Mouse (Mus musculus) E14TG2a.4 (cell line): ENCODE data around the gene Gm10306.

Source experiments
- H3K27me3 ChIP-seq: 2 replicates; pipeline ENCODE4 v1.6.1; 2014; ENCODE audit warnings: low read length, control low read depth; ENCODE audit not compliant: insufficient read depth
- H3K36me3 ChIP-seq: 2 replicates; pipeline ENCODE4 v1.6.1; 2014; ENCODE audit warnings: low read length, control low read depth; ENCODE audit not compliant: insufficient read depth
- H3K4me1 ChIP-seq: replicated peaks from 2 replicates; pipeline ENCODE4 v1.6.1; 2014; ENCODE audit warnings: low read depth, low read length, control low read depth
- H3K4me3 ChIP-seq: replicated peaks from 2 replicates; pipeline ENCODE4 v1.5.1; 2014; ENCODE audit warnings: mild to moderate bottlenecking, low read length
- H3K9me3 ChIP-seq: 2 replicates; pipeline ENCODE4 v1.6.1; 2014; ENCODE audit warnings: low read length, control low read depth
- CTCF ChIP-seq: conservative IDR thresholded peaks from 2 replicates; pipeline ENCODE4 v1.5.1; 2014; ENCODE audit warnings: low read length
- NANOG ChIP-seq: IDR thresholded peaks from 2 replicates; pipeline ENCODE4 v1.6.1; 2014; ENCODE audit warnings: borderline replicate concordance, low read length, mixed read lengths
- POU5F1 ChIP-seq: IDR thresholded peaks from 2 replicates; pipeline ENCODE4 v1.6.1; 2014; ENCODE audit warnings: low read length, borderline replicate concordance

Gm10306 gene

DNA sequence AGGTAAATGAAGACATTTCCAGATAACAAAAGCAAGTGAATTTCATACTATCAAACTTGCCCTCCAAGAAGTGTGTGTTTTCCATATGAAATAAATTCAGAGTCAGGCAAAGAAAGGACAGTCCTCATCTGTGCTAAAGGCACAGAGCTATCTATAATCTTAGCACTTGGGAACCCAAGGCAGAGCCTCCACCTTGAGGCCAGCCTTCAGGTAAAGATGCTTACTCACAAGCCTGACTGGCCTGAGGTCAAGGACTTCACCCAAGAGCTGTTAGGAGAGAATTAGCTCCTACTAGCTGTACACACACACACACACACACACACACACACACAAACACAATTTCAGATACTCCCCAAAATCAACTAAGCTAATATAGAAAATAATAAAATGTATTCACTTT lies 36.4 kb downstream of the Gm10306 start:
- Histone ChIP-seq H3K27me3 (no peaks in the 10 kb centered on the region), H3K9me3 (no peaks in the 10 kb centered on the region), H3K36me3 (peaks cover 20% of the 10 kb centered on the region), H3K4me1 (peaks cover 40% of the 10 kb centered on the region), H3K4me3 (no peak overlapping the region)
- no peak for TF ChIP-seq CTCF
- no peak for TF ChIP-seq POU5F1
- TF ChIP-seq NANOG: no peak

DNA sequence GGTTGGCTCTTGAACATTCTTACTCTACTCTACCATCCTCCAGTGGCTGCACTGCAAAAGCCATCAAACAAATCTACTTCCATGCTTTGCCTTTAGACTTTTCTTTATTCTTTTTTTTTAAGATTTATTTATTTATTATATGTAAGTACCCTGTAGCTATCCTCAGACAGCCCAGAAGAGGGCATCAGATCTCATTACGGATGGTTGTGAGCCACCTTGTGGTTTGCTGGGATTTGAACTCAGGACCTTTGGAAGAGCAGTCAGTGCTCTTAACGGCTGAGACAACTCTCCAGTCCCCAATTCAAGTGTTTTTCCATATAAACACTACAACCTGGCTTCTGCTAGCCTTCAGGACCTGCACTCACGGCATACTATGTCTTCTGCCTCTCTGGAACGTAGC lies 45.0 kb downstream of the Gm10306 start:
- no peaks in the 10 kb centered on the region for H3K9me3 ChIP-seq
- TF ChIP-seq CTCF (no peak), NANOG (no peak), POU5F1 (no peak)
- no peaks in the 10 kb centered on the region for H3K27me3 ChIP-seq

DNA sequence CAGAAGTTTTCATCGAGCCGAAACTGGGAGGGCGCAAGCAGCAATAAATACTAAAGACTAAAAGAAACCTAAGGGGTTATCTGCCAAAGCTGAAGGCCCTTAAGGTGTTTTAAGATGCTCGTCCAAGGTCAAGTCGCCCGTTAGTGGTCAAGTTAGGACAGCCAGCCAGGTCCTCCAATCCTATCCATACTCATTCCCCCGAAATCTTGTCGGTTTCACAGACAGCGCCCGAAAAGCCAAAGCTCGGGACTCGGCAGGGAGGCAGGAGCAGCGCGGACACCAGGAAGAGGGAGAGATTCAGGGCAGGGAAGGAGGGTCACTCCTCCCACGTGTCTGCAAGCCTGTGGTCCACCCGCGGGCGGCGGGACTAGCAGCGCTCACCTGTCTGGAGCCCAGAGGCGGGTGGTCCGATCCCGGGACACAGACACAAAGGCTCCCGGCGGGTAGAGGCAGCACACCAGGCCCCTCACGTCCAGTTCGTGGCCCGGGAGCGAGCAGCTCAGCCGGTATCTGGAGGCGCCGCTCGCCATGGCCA lies 46.2 kb downstream of the Gm10306 start:
- TF ChIP-seq POU5F1 (no peak), CTCF (no peak), NANOG (no peak)
- Histone ChIP-seq H3K27me3 (no peaks in the 10 kb centered on the region), H3K4me3 (peak overlapping the region; percentile 99)

More for the DNA sequence above, 45.0 kb downstream of the Gm10306 start:
- Histone ChIP-seq H3K4me3 (peak overlapping the region; percentile 99), H3K4me1 (peaks cover 42% of the 10 kb centered on the region), H3K36me3 (peaks cover 13% of the 10 kb centered on the region)

DNA sequence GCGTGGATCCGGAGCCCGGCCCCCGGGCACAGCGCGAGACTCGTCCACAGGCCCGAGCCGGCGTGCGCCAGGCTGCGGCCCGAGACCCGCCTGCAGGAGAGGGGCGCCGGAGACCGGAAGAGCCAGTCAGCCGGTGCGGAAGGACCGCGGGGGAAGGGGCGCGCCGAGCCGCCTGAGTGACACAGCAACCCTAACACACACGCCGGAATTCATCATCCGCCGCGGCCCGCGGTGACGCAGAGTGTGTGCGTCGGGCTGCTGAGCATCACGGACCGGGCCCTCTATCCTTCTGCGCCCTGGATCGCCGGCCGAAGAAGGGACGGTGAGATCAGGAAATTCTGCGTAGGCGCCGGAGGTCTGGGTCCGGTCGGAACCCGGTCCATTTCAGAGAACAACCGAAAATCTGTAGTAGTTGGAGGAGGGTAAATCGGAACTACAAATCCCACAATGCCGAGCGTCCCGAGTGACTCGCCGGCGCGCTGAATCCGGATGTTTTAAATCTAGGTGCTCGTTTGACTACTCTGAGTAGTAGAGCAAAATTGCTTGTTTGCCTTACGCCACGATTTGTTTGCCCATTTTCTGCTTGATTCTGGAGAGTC lies 46.8 kb downstream of the Gm10306 start, which contains the start of gene Plaa:
Gene Plaa, minus strand, starts transcription at position 214 of the 599 bp plus-strand sequence.
- Histone ChIP-seq H3K36me3 (peaks cover 13% of the 10 kb centered on the region), H3K9me3 (no peaks in the 10 kb centered on the region), H3K4me1 (peaks cover 34% of the 10 kb centered on the region), H3K4me3 (peak within 1 kb of the TSS; percentile 99), H3K27me3 (no peaks in the 10 kb centered on the region)
- no peak for TF ChIP-seq CTCF
- TF ChIP-seq NANOG: no peak
- TF ChIP-seq POU5F1: no peak

More for the DNA sequence above, 46.2 kb downstream of the Gm10306 start:
- Histone ChIP-seq H3K4me1 (peaks cover 40% of the 10 kb centered on the region), H3K9me3 (no peaks in the 10 kb centered on the region), H3K36me3 (peaks cover 13% of the 10 kb centered on the region)

DNA sequence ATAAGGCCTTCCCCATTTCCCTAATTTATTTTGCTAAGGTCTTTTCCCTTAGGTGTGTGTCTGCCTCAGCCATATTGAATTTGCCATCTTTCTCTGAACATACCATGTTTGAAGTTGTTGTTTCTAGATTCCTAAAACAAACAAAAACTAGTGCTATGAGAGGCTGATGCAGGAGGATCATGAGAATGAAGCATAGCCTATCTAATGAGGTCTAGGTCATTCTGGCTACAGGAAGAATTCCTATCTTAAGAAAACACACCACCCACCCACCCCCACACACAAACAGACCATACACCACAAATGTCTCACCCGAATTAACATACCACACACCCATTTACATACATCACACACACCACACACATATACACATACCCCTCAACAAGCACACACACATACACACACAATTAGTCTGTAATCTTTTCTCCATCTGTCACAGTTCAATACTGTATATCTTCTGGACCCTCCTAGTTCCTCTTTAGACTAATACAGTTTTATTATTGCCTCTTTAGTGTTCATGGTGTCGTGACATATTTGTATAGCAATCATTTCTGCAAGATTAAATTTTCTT lies 48.2 kb downstream of the Gm10306 start:
- H3K9me3 ChIP-seq: no peaks in the 10 kb centered on the region
- no peaks in the 10 kb centered on the region for H3K27me3 ChIP-seq
- TF ChIP-seq NANOG: no peak
- no peak for TF ChIP-seq CTCF
- no peak for TF ChIP-seq POU5F1
- H3K4me1 ChIP-seq: peaks cover 31% of the 10 kb centered on the region
- H3K36me3 ChIP-seq: peaks cover 13% of the 10 kb centered on the region
- peak overlapping the region; percentile 99; the same call in 1 of the 2 replicates for H3K4me3 ChIP-seq

DNA sequence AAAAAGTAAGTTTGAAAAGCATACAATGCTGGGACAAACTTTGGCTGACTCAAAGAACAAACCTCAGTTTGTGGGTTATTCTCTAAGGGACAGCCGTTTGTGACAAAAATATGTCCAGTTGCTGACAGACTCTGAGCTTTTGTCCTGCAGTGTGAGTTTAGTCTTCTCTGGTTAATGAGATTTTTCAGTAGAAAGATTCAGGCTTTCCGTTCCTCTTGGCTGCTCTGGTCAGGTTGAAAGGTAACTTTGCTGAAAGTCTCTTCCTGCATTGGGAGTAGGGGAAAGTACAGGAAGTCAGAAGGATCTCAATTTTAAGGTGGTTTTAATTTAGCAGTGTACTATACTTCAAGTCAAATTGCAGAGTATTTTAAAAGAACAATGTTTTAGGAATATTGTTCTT lies 49.2 kb downstream of the Gm10306 start:
- H3K4me3 ChIP-seq: no peak overlapping the region
- no peaks in the 10 kb centered on the region for H3K27me3 ChIP-seq
- peaks cover 11% of the 10 kb centered on the region for H3K36me3 ChIP-seq
- TF ChIP-seq NANOG (no peak), CTCF (no peak), POU5F1 (no peak)
- peaks cover 36% of the 10 kb centered on the region for H3K4me1 ChIP-seq
- no peaks in the 10 kb centered on the region for H3K9me3 ChIP-seq
